Mouse (Mus musculus) ES-CJ7 (cell line): ENCODE measurements around the gene Car2.
A peak's percentile ranks its signal among the peaks of the same experiment; 100 is the strongest.

ENCODE experiments used
- DNase-seq: peaks from one replicate; pipeline ENCODE4 v3.0.0; 2011; ENCODE audit warnings: low read depth, low spot score

The Car2 gene

DNA sequence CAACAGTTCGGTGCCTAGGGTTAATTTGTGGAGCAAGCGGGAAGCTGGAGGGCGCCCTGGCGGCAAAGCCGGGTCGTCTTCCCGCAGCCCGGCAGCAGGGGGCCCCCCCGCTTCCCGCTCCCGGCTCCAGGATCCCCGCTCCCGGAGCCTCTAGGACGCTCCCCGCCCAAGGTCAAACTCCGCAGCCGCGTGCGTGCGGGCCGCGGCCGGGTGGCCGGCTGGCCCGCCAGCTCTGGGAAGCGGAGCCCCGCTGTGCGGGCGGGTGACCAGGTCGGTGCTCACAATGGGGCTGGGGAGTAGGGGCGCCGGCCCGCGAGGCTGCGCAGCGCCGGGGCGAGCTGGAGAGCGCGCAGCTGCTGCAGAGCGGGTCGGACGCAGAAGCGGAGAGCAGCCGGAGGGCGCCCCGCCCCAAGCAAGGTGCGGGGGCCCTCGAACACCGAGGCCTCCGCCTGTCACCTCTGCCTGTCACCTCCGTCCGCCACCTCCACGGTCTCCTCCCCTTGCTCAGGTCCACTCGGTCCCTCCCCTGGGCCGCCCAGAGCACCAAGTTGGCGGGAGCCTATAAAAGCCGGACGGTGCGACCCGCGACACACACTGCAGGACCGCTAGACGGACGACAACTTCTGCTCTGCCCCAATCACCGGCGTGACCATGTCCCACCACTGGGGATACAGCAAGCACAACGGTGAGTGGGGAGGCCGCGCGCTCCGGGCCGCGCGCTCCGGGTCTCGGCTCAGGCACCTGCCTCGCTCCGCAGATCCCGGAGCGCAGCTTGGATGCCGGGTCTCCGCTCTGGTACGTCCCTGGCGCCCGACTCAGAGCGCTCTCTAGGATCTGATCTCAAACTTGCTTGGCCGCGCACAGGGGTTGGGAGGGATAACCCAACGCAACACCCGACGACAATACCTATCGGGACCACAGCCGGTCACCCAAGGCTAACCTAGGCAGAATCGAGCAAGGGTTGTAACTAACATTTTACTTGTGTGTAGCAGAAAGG, at the start of gene Car2:
Gene Car2, plus strand, starts transcription at position 172 of the 997 bp plus-strand sequence.
- peak; percentile 64 for DNase-seq

DNA sequence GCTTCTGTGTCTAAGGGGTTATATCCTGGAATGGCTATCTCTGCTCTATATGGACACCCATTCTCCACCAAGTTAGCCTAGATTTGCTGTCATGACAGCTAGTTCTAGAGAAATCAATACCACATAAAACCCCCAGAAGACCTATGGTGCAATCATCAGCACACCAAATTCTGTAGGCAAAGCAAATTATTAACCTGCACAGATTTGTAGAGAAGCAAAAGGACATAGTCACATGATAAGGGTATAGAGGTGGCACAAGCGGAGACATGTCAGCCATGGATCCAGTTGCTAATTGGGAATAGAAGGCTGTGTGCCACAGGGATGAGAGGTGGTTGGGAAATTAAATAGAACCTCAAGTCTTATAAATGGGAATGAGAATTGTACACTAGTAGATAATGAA, 47.1 kb upstream of the Car2 start:
- DNase-seq = no peak

DNA sequence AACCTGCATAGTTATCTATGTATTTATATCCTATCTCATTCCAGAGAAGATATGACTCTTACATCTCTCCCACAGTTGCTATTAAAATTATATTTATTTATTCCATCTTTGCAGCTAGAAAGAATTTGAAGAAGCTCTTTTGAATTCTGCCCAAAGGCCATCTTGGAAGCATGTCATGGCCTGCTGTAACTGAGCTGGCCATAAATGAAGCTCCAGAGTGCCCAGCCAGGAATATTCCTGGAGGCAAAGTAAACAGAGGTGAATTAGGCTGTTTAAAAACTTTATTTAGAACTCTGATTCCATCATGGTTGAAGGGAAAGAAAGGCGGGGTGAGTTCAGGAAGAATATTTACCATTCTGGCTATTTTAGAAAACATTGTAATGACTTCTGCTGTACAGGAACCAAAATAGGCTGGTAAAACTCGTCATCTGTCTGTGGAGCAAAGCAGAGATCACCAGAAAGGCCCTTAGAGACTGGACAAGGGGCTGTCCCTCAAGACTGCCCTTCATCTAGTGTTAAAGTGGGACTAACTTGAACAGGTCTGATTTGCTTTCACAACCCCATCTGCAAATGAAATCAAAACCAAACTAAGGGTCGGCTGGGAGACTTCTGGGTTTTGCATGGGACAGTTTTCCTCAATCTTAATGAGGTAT, 46.5 kb upstream of the Car2 start:
- DNase-seq = no peak

DNA sequence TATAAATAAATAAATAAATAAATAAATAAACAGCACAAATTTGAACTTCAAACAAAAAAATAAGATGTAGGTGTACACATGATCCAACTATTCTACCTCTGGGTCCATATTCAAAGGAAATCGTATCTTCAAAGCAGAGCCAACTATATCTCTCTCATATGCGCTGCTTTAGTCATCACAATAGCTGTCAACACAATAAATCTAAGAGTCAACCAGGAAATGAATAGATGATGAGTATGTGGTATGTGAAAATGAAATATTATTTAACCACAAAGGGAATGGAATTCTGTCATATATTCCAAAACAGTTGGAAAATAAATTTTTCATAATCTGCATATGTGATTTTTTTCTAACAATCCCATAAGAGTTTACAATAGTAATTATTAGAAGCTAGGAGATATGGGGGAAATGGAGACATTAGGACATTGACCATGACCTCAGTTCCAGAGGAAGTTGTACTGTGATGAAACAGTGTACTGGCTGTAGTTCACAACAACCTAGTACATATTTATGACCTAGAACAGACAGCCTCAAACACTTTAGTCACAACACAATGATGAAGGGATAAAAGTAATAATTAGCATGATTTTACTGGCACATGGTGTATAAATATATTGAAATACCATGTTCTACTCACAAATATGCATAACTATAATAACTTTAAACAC, 37.4 kb upstream of the Car2 start:
- DNase-seq = no peak

DNA sequence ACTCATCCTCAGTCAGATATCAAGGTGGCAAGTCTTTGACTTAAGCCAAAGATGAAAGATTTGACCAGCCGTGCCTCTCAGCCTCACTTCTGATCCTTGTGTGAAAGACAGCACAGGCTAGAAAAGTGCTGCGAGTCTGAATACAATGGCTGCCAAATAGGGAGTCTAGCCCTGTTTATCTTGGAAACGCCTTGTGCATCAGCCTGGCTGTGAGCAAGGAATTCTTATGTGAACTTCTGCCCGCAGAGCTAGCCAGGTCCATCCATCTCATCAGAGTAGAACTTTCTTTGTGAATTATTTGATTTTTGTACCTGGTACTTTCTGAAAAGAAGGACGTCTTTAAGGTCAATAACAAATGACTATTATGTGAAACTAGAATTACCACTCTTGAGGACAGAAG, 32.1 kb upstream of the Car2 start:
- DNase-seq = no peak

DNA sequence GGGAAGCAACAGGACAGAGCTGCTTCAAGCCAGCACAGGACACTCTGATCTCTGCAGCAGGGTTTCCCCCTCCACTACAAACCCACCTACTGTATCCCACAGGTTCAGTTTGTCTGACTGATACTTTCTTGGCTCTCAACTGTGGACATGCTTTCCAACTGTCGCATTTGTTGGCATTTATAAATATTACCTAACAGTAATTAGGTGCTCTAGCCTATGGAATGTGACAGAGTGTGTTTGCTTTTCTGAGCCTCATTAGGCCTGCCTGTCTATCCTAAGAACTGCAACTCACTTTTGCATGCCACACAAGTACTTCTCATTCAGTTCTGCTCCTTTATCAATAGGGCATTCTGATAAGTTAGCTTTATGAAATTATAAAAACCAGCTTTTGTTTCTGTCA, 31.6 kb upstream of the Car2 start:
- DNase-seq = no peak

DNA sequence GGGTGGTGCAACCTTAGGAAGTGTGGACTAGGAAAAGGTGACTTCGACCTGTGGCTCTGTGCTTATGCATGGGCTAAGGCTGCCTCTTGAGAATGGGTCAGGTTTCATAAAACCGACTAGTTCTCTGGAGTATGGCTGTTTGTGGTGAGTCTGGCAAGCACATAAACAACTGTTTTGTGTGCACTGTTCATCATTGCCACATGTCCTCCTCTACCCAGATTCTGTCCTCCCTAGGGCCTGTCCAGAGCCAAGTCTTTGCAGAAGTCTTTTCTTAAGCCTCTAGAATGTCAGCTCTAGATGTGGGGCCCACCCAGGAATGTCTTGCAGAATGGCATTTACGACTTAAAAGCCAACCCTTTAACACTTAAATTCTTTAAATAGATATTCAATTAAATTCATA, 28.2 kb upstream of the Car2 start:
- no peak for DNase-seq

DNA sequence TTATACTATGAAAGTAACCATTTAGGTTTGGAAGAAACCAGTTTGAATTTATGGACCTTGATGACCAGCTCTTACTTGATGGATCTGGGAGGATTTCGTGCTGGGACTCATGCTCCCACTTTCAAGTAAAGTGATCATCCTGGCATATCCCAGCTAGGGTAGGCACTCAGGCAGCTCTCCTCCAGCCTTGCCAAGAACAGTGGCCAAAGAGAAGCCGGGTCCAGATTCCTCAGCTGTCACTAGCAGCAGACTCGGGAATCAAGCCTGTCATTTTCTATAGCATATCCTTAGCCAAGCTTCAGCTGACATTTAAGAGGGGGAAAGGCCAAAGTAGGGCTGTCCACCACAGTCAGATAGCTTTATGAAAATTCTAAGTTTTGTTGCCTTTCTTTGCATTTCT, 25.8 kb upstream of the Car2 start:
- no peak for DNase-seq

DNA sequence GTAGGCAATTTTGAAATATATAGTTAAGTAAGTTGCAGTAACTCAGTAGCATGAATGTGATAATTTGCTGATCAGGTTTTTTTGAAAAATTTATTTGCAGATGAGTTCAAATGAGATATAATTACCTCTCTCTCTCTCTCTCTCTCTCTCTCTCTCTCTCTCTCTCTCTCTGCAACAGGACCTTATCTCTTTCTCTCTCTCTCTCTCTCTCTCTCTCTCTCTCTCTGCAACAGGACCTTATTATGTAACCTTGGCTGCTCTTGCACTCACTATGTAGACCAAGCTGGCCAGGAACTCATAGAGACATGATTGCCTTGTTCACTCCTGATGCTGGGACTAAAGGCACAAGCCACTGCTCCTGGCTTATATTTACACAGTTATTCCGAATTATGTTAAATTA, 24.9 kb upstream of the Car2 start:
- no peak for DNase-seq

DNA sequence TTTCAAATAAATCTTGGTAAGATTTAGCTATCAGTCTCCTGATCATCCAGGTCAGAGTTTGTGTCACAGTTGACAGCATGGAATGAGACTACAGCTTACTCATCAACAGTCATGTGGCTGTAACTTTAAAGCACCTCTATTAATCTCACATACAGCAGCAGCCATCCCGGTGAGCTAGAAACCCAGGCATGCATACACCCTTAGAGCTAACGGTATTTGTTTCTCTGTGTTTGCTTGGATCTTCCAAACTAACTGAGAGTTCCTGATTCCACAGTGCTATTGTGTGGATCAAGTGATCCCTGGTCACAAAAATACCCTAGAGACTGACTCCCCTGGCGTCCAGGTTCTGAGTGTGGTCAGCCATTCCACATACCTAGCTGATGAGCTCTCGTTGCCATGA, 24.3 kb upstream of the Car2 start:
- DNase-seq = no peak

DNA sequence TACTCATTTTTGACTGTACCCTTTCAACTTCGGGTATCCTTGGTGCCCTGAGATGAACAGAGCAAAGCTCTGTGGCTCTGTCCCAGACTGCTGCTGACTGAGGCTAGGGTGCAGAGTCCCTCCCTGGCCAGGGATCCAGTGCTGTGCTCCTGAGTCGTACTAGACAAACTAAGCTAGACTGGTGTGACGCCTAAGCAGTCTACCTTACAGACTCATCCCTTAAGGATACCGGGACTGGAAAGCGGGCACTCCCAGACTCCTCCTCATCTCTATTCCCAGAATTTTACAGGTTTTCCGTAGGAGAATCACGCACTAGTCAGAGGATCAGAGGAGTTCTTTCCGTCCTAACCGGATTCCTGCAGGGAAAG, 23.4 kb upstream of the Car2 start:
- no peak for DNase-seq

DNA sequence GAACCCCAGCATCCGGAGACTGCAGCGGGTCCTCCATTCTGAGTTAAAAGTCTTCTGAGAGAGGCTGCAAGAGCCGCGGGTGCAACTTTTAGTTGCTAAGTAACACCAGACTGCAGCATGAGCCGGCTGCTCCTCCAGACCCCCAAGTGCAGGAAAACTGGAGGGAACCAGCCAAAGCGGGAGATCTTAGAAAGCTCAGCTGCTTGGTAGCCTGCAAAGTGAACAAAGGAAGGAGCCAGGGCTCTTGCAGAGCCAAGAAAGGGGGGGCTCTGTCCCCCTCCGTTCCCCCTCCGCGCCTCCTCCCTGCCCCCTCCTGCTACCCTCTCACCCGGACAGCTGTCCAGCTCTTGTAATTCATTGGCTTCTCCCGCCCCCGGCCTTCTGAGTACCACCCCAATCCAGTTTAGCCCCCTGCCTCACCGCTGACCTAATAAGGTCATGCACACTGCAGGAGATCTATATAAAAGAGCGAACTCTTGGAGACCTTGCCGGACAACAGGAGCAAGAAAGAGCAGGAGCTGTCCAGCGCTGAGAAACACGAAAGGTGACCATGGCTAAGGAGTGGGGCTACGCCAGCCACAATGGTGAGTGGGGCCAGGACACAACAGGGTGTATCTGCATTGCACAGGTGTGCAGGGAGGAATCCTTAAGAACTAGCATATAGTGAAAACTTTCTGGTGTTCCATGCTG, 22.9 kb upstream of the Car2 start, which contains the start of gene Car3:
Gene Car3, plus strand, starts transcription at position 491 of the 690 bp plus-strand sequence.
- DNase-seq = peak; percentile 89

DNA sequence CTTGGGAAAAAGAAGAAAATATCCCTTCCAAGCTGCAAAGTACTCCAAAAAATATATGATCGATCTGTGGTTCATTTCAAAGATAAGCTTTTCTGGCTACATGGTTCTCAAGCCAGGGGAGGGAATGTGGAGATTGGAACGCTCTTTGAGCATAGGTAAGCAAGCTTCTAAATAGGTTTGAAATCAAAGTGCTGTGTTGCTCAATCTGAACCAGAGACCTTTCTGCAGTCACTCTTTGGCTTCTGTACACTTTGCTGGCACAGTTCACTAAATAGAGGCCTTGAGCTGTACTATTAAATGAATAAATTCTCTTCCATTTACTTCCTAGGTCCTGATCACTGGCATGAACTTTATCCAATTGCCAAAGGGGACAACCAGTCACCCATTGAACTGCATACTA, 22.2 kb upstream of the Car2 start:
- no peak for DNase-seq

DNA sequence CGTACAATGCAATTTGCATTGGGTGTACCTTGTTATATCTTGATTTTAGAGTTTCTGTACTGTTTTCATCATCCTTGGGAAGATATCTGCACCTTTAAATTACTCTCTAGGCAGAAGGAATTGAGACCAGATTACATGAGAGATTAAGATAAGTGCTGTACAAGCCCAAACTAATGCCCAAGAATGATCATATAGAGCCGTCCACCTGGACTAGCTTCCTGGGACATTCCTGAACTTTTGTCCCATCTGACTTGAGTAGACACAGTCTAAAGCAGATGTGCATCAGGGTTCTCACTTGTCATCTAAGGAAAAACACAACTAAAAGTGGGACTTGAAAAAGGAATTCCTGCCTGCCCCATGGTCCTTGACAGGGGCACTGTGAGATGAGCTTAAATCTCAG, 20.1 kb upstream of the Car2 start:
- DNase-seq = no peak

DNA sequence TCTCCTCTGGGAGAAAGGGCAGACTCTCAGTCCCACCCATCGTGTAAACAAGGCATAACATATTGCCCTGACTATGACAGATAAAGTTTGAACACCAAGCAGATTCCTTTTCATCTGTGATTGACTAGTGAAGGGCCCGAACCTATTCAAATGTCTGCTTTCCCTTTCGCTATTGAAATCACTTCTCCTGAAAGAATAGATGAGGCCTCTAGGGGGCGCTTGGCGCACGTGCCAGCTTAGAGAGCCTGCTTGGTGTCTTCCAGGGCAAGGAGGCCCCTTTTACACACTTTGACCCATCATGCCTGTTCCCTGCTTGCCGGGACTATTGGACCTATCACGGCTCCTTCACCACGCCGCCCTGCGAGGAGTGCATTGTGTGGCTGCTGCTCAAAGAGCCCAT, 16.3 kb upstream of the Car2 start:
- peak; percentile 86 for DNase-seq

DNA sequence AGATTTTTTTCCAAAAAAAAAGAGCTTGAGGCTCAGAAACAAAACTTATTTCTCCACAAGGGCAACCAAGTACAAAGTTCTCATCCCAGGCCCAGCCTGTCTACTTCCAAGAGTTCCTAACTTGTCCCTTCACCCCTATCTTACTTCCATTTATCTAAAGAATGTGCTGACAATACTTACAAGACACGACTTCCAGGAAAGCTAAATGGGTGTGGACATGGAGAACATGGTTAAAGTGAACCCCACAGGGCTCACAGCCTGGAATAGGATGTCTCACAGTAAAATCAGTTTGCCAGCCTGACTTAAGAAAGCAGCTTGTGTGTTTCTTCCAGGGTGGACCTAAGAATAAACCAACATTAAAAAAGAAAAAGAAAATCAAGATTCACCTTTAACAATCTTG, 15.5 kb upstream of the Car2 start:
- no peak for DNase-seq

DNA sequence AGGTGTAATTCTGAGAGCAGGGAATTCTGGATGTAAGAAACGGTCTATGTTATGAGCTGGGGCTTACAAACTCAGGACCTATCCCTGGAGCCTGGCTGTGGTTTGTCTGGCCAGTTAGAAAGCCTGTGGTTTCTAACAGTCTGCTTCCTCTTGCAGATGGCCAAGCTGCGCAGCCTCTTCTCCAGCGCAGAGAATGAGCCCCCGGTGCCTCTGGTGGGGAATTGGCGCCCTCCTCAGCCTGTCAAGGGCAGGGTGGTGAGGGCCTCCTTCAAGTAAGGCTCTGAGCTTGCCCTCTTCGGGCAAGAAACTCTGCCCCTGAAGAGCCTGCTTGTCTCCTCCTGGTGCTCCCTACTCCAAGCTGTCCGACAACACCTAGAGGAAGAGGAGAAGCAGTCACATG, 14.7 kb upstream of the Car2 start:
- DNase-seq = peak; percentile 29

DNA sequence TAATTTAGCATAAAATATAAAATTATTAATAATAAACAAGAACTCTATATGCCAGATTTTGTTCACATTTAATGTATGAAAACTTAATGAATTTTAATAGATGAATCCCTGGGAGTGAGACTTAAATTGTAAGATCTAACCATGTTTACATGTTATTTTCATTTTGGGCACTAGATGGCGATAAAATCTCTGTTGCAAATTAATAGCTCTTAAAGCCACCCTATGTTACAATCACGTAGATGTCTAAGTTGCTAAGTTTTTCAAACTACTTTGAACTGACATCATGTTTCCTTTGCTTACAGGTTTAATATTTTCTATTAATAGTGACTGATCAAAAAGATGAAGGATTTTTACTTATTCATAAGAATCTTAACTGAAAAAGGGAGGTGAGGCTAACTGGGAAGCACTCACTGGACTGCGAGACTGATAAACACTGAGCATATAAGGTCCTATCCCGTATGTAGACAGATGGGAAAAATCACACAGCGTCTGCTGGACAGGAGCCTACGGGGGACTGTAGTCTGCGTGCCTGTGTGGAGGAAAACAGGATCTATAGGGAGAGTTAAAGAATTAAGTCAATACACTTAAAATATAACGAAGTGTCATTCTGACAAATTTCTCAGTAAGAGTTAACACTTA, 11.6 kb upstream of the Car2 start:
- peak; percentile 74 for DNase-seq

DNA sequence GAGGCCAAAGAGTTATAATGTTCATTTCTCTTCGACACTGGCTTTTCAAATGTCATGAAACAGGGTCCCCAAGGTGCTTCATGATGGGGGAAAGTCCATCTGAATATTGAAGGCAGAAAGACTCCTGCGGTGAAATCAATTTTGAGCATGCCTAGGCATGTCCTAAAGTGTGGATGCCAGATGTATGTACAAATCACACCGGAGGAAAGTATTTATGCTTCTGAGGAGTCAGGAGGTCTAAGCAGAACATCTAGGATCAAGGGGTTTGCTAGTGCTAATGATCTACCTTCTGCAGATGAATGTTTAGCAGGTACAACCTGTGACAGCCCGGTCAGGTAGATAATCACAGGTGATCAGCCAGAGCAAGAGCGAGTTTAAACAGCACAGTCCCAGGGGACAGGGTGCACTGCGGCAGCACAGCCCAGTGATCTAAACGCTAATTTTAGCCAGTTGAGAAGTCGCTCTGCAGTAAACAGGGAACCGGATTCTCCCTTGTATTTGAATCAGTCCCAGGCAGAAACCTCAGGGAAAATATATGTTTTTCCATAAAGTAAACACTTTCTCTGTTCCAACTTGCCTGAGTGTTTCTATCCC, 9.7 kb upstream of the Car2 start:
- no peak for DNase-seq

DNA sequence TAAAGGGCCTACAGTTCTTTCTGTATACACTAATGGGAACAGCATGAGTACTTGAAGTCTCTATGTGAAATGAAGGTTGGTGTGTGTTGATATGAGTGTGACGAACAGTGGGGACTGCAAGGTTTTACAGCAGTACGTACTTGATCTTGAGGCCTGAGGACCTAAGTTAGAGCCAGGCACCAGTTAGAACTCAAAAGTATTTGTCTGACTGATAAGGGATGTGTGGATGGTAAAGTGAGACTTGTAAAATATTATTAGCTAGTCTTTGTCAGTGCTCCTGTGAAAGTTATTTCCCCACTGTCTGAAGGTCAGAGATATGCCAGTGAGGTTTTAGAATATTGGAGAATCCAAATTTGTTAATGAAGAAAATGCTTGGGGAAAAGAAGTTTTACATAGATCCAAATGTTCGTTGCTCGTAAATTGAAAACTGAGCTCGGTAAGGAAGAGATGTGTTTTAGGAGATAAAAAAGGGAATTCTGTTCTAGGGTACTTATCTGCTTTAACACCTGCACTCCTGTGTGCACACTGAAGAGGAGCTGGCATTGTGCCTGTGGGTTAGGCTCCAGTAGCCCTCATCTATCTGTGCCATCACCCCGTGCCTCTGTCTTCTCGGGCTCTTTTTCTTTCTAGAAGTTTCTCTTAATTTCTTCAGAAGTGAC, 8.7 kb upstream of the Car2 start:
- DNase-seq = no peak
